Mouse (Mus musculus): ENCODE data around the gene Gle1. TPM values are rescaled to one million over a fixed set of nuclear protein-coding genes. Genes with fewer than 3 reads are reported as not detected.
"Not testable (repeated sequence)": the region's sequence is repeated elsewhere in the genome, so short reads cannot be mapped to it uniquely, and the experiment has no call there.

Gene Gle1
- 34.0 and 38.4 TPM in 2 replicates for polyA plus RNA-seq (2012; rRNA removed)

DNA sequence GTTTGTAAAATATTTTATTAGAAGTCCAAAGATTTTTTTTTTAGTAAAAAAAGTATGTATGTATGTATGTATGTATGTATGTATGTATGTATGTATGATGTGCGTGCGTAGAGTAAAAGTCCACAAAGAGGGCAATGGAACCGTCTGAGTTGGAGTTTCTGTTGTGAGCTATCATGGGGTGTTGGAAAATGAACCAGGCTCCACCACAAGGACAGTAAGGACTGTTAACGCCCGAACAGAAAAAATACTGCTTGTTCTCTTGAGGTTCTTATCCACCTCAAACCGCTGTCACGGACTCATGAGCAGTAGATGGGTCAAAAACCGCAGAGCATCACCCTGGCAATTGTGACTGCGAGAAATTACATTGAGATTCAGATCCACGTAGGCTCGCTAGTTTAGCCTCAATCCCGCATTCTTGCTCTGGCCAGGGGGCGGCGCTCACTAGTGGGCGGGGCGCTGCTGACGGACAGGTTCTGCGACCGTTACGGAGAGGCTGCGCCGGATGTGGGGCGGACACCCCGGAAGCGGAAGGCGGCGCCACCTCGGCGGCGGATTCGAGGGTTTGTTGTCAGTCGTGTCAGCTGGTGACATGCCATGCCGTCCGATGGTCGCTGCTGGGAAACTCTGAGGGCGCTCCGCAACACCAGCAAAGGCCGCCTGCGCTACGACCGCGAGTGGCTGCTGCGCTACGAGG lies at the start of gene Gle1:
TSS of gene Gle1 (plus strand) at position 521 of the 694 bp plus-strand sequence.
- DNase-seq (ENCODE audit: low spot score) = peak; percentile 89

DNA sequence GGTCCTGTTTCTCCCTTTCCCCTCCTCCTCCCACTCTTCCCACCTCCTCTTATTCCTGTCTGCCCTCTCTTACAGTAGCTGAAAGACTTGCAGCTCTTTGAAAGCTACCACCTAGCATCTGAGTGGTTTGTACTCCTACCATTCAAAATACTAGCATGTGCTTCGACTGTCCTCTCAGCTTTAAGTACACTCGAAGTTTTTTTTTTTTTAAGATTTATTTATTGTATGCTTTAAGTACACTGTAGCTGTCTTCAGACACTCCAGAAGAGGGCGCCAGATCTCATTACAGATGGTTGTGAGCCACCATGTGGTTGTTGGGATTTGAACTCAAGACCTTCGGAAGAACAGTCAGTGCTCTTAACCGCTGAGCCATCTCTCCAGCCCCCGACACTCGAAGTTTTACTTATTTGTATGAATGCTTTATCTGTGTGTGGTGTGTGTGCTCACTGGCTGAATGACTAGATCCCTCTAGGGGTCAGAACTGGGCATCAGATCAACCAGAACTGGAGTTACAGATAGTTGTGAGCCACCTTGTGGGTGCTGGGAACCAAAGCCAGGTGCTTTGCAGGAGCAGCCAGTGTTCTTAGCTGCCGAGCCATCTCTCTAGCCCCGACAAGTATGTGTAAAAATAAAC lies 48.5 kb upstream of the Gle1 start:
- DNase-seq (ENCODE audit: low spot score) = not testable (repeated sequence)

DNA sequence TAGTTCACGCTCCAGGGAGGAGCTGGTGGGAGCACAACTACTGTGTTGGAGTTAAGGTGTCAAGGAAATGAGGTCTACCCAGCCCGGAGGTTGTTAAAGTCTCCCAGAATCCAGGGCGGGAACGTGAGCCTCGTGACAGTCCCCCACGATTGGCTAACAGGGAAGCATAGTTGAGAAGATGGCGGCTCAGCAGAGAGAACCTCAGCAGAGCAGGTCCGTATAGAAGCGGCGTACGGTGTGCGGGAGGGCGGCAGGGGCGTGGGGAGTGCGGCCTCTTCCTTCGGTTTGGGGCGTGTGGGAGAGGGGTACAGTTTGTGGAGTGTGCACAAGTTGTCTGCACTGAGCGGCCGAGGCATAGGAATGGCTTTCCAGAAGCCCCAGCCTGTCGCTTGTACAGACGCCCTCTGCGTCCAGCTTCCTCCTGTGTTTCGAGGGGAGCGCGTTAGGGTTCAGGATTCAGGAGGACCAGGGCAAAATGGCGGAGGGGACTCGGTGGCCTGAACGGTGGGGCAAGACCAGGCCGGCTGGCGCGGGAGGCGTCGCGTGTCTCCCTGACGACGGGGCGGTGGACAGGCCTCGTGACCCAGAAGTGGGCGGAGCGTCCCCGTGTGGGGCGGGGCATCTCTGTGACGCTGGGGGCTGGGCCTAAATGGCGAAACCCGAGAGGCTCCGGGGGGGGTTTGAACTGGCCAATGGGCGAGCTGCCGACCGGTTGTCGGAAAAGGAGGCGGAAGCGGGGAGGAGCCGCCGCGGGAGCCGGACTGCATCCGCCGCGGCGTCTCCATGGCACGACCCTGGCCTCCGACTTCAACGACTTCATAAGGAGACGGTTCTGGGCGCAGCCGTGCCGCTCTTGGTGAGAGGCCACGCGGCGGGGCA lies 45.9 kb upstream of the Gle1 start, which contains the start of gene Odf2:
TSS of gene Odf2 (plus strand) at position 156 of the 879 bp plus-strand sequence.
- DNase-seq (ENCODE audit: low spot score) = peak; percentile 99

DNA sequence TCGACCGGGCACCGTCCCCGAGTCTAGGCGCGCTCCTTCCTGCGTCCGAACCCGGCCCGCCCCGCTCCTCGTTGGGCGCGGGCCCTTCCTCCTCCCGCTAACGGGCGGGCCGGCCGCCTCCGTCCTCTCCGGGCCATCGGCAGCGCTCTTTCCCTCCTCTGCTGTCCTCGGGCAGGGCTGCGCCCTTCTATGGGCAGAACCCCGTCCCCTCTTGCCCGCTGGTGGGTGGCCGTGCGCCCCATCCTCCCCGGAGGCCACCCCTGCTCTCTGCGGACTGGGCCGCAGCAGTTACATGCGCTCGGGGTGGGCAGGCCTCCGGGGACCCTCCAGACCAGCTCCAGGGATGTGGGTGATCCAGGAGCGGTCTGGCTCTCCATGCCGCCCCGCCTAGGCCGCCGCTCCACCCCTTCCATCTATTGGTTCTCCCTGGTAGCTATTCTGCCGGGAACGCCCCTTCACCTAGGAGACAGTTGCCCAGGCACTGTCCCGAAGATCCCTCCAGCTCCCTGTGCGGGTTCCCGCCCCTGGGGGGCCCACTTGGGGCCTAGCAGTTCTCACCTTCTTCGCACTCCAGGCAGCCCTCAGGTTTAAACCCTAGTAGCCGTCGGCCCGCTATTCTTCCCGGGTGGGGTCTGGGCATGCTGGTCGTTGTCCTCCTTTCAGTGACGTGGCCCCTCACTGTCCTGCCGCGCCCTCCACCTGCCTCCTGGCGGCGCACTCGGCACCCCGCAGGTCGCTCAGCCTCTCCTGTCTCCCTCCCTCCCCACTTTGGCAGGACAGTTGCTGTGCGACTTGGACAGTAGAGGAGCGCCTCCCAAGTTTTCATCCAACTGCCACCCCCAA lies 45.0 kb upstream of the Gle1 start:
- peak; percentile 63 for DNase-seq (ENCODE audit: low spot score)

DNA sequence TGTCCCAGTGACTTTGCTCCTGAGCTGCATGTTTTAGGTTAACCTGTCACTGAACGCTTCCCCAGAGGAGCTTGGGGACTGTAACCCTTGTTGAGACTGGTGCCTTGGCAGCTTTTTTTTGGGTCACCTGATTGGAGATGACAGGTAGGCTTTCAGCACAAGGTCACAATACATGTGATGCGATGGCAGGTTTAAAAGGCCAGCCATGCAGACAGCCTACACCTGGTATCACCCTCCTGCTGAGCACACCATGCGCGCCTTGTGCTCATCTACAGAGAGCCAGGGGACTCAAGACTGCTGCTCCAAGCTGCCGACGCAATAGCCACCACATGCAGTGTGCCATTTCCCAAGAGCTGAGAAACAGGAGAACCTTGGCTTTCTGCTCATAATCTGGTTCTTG lies 43.5 kb upstream of the Gle1 start:
- no peak for DNase-seq (ENCODE audit: low spot score)

GRCm38 (mm10) chr2:29896071-29896470 lies 39.2 kb upstream of the Gle1 start:
- no peak for DNase-seq (ENCODE audit: low spot score)

DNA sequence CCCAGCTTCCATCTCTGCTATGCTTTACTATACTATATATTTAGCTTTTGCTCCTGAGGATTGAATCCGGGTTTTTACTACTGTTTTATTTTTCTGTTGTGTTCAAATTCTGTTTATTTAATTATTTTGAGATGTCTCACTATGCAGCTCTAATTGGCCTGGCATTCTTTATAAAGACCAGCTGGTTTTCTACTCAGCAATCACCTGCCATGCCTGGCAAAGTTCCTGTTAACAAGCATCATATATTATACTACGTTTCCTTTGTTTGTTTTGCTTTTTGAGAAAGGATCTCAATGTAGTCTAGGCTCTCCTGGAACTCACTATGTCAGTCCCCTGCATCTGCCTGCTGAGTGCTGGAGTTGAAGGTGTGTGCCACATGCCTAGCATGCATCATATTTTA lies 37.9 kb upstream of the Gle1 start:
- no peak for DNase-seq (ENCODE audit: low spot score)

GRCm38 (mm10) chr2:29898081-29898480 lies 37.1 kb upstream of the Gle1 start:
- no peak for DNase-seq (ENCODE audit: low spot score)

- no peak for DNase-seq (ENCODE audit: low spot score)
Measured at GRCm38 (mm10) chr2:29902194-29902593, 33.0 kb upstream of the Gle1 start.

DNA sequence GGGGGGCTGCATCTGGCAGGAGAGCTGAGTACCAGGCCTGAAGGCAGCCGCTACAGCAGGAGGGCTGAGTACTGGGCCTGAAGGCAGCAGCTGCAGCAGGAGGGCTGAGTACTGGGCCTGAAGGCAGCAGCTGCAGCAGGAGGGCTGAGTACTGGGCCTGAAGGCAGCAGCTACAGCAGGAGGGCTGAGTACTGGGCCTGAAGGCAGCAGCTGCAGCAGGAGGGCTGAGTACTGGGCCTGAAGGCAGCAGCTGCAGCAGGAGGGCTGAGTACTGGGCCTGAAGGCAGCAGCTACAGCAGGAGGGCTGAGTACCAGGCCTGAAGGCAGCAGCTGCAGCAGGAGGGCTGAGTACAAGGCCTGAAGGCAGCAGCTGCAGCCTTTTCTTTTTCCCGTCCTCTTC lies 27.1 kb upstream of the Gle1 start:
- DNase-seq (ENCODE audit: low spot score) = not testable (repeated sequence)

DNA sequence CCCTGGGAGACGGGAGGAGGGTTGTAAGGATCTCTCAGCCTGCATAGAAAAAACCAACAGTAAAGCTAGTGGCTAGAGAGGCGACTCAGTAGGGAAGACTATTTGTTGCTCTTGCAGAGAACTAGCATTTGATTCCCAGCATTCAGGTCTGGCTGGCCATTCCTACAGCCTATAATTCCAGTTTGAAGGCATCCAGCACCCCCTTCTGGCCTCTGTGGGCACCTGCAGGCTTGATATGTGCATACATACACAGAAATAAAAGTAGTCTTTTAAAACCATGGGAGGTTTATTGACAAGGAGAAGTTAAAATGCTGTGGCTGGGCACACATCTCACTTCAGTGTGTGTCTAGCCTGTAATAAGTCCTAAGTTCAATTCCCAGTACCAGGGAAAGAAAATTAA lies 25.2 kb upstream of the Gle1 start:
- no peak for DNase-seq (ENCODE audit: low spot score)

GRCm38 (mm10) chr2:29917621-29918020 lies 17.6 kb upstream of the Gle1 start:
- no peak for DNase-seq (ENCODE audit: low spot score)

GRCm38 (mm10) chr2:29922011-29922410 lies 13.2 kb upstream of the Gle1 start:
- DNase-seq (ENCODE audit: low spot score) = no peak

GRCm38 (mm10) chr2:29926542-29926941 lies 8.7 kb upstream of the Gle1 start:
- DNase-seq (ENCODE audit: low spot score) = no peak

DNA sequence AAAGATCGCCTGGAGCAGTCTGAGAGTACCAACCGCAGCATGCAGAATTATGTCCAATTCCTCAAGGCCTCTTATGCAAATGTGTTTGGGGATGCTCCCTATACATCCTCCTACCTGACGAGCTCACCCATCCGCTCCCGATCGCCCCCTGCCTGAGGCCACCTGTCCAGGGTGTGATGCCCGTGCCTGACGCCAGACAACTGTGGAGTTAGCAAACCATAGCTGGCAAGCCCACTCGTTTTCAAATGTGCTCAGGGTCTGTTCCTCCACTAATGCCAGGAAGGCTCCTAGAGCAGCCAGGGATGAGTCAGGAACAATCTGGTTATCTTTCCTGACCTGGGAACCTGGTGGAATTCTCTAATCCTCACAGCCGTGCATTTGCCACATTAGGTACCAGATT lies 4.7 kb upstream of the Gle1 start:
- no peak for DNase-seq (ENCODE audit: low spot score)

DNA sequence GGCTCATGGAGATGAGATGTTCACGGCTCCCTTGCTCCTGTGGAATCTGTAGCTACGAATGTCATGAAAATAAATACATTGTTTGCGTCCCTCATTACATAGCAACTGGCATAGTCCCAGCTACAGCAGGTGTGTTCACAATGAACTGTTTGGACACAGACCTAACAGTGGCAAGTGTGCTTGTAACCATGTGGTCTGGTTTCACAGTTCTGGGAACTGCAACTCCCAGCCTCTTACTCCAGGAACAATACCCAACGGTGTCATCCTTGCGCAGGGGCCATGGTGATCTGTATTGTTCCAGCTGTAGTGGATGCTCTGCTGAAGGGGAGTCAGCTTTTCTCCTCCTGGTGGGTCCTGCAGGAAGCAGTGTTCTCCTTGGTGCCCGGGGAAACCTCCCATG lies 4.0 kb upstream of the Gle1 start:
- DNase-seq (ENCODE audit: low spot score) = no peak

DNA sequence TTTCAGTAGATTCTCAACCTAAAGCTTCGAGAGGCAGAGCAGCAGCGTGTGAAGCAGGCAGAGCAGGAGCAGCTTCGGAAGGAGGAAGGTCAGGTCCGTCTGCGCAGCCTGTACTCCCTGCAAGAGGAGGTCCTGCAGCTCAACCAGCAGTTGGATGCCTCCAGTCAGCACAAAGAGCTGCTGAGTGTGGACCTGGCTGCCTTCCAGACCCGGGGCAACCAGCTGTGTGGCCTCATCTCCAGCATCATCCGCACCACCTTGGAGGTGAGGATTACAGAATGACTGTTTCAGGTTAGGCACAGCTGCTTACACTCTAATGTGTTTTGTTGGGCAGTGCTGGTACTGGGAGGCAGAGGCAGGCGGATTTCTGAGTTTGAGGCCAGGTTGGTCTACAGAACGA lies 4.8 kb downstream of the Gle1 start:
- DNase-seq (ENCODE audit: low spot score) = no peak

- no peak for DNase-seq (ENCODE audit: low spot score)
Measured at GRCm38 (mm10) chr2:29940826-29941225, 5.6 kb downstream of the Gle1 start.

DNA sequence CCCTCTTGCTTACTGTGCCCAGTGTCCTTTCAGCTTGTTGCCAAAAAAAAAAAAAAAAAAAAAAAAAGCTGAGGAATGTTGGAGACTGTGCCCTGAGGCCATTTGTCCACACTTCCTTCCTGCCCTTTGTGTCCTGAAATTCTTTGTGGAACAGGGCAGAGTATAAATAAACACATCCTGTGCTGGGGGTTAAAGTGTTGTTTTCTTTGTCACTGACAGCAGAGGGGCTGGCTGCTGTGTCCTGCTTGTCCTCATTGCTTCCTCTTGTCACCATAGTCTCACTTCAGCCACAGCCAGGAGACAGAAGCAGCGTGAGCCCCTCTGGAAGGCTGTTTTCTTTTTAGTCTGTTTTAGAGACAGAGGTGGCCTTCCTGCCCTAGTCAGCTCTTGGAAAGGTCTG lies 9.5 kb downstream of the Gle1 start:
- DNase-seq (ENCODE audit: low spot score) = no peak

- DNase-seq (ENCODE audit: low spot score) = no peak
Measured at GRCm38 (mm10) chr2:29948896-29949295, 13.7 kb downstream of the Gle1 start.

- DNase-seq (ENCODE audit: low spot score) = no peak
Measured at GRCm38 (mm10) chr2:29961246-29961645, 26.0 kb downstream of the Gle1 start.
